Comparison of ENCODE assay signal across 27 mouse cellular contexts in the genomic region with DNA sequence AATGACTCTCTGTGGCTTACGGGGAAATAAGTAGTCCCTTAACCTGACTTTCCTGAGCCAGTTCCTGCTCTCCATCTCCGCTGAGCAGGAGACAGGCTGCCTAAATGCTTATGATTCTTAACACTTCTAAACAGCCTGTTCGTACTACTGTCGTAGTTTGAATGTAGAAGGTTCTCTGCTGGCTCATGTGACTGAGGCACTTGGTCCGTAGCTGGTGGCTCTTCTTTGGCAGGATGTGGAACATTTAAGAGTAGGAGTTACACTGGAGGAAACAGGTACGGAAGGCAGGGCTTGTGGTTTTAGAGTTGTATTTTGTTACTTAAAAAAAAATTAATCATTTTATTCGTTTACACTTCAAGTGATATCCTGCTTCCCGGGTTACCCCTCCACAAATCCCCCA.
DNase-seq lines count a peak whose midpoint lies in the region; ATAC-seq lines count a peak whose summit lies in the region.
"Had no signal": no experiment of that assay in that cellular context is flagged by ENCODE, and none has a peak within 500 bp of the region (broad histone marks: within the 10 kb centered on the region; RNA-seq: fewer than 3 reads in every experiment).

No protein-coding gene starts in this region.

- no peaks in the 10 kb centered on the region for H3K36me3 ChIP-seq in embryonic facial prominence, embryonic 14.5 days (ENCODE audit: control insufficient read depth, insufficient read depth, low read length)
- no peaks in the 10 kb centered on the region for H3K36me3 ChIP-seq in limb, embryonic 15.5 days
- no peaks in the 10 kb centered on the region for H3K36me3 ChIP-seq in midbrain, embryonic 16.5 days (ENCODE audit: control insufficient read depth, insufficient read depth, low read length)
- H3K36me3 ChIP-seq: embryonic facial prominence, embryonic 15.5 days; heart, embryonic 13.5 days; hindbrain, embryonic 12.5 days; neural tube, embryonic 13.5 days; stomach, embryonic 15.5 days had no signal

- no peak overlapping the region for H3K9ac ChIP-seq in embryonic facial prominence, embryonic 14.5 days (ENCODE audit: low read depth, low read length)
- H3K9ac ChIP-seq in limb, embryonic 15.5 days = no peak overlapping the region
- no peak overlapping the region for H3K9ac ChIP-seq in midbrain, embryonic 16.5 days (ENCODE audit: low read depth, low read length)
- H3K9ac ChIP-seq: embryonic facial prominence, embryonic 15.5 days; heart, embryonic 13.5 days; hindbrain, embryonic 12.5 days; liver, embryonic 14.5 days; lung, embryonic 14.5 days; neural tube, embryonic 13.5 days; stomach, embryonic 15.5 days had no signal

- H3K27me3 ChIP-seq in embryonic facial prominence, embryonic 14.5 days (replicated peaks; ENCODE audit: control insufficient read depth, insufficient read depth, low read length) = no peaks in the 10 kb centered on the region
- H3K27me3 ChIP-seq in limb, embryonic 15.5 days = no peaks in the 10 kb centered on the region
- no peaks in the 10 kb centered on the region for H3K27me3 ChIP-seq in midbrain, embryonic 16.5 days (ENCODE audit: control insufficient read depth, insufficient read depth, low read depth, low read length)
- H3K27me3 ChIP-seq: neural tube, embryonic 13.5 days; stomach, embryonic 15.5 days had no signal

- H3K4me1 ChIP-seq in embryonic facial prominence, embryonic 14.5 days (ENCODE audit: control insufficient read depth, insufficient read depth, low read length) = peaks cover 9% of the 10 kb centered on the region; the same call in 1 of the 2 replicates
- peaks cover 12% of the 10 kb centered on the region for H3K4me1 ChIP-seq in limb, embryonic 15.5 days
- no peaks in the 10 kb centered on the region for H3K4me1 ChIP-seq in midbrain, embryonic 16.5 days (ENCODE audit: control insufficient read depth, insufficient read depth, low read length)
- H3K4me1 ChIP-seq: heart, embryonic 13.5 days; hindbrain, embryonic 12.5 days; megakaryocyte, embryonic 14.5 days; neural tube, embryonic 13.5 days; stomach, embryonic 15.5 days had no signal

- H3K27ac ChIP-seq in embryonic facial prominence, embryonic 14.5 days (replicated peaks; ENCODE audit: low read depth, low read length) = 0 out of 2 replicates have a peak overlapping the region, but pooled peaks have one; percentile 39
- no peak overlapping the region for H3K27ac ChIP-seq in limb, embryonic 15.5 days
- no peak overlapping the region for H3K27ac ChIP-seq in midbrain, embryonic 16.5 days (ENCODE audit: low read length)
- H3K27ac ChIP-seq: embryonic facial prominence, embryonic 15.5 days; heart, adult 2 months; heart, embryonic 13.5 days; hindbrain, embryonic 12.5 days; liver, embryonic 14.5 days; neural tube, embryonic 13.5 days; stomach, embryonic 15.5 days had no signal

- no peaks in the 10 kb centered on the region for H3K9me3 ChIP-seq in embryonic facial prominence, embryonic 14.5 days (ENCODE audit: control insufficient read depth, low read length)
- no peaks in the 10 kb centered on the region for H3K9me3 ChIP-seq in limb, embryonic 15.5 days
- no peaks in the 10 kb centered on the region for H3K9me3 ChIP-seq in midbrain, embryonic 16.5 days (replicated peaks; ENCODE audit: control insufficient read depth, low read length, poor library complexity, severe bottlenecking)
- H3K9me3 ChIP-seq: embryonic facial prominence, embryonic 15.5 days; heart, embryonic 13.5 days; hindbrain, embryonic 12.5 days; megakaryocyte, embryonic 14.5 days; neural tube, embryonic 13.5 days; stomach, embryonic 15.5 days had no signal

- no peak overlapping the region for H3K4me3 ChIP-seq in embryonic facial prominence, embryonic 14.5 days (ENCODE audit: low read depth, low read length)
- no peak overlapping the region for H3K4me3 ChIP-seq in limb, embryonic 15.5 days
- no peak overlapping the region for H3K4me3 ChIP-seq in midbrain, embryonic 16.5 days (ENCODE audit: low read depth, low read length)
- H3K4me3 ChIP-seq: embryonic facial prominence, embryonic 15.5 days; heart, adult 2 months; heart, embryonic 13.5 days; hindbrain, embryonic 12.5 days; megakaryocyte, embryonic 14.5 days; neural tube, embryonic 13.5 days; stomach, embryonic 15.5 days had no signal

- peak; percentile 12 for DNase-seq in CD4-positive helper T cell, adult 2 months (ENCODE audit: low read depth, low spot score)
- peak; percentile 2 for DNase-seq in T-cell, adult 2 months (ENCODE audit: low spot score)
- no peak for DNase-seq in embryonic facial prominence, embryonic 14.5 days (ENCODE audit: low spot score)
- no peak for DNase-seq in adrenal gland, postnatal 14 days
- DNase-seq in left cerebral cortex, adult 11 months (ENCODE audit: low spot score) = no peak
- DNase-seq: cerebellum, adult 18-20 months; heart, adult 2 months; heart, postnatal 14 days; kidney, adult 2 months; kidney, postnatal 10 days; left cerebral cortex, postnatal 4 days; lung, embryonic 14.5 days; lung, postnatal 36 days; midbrain, embryonic 14.5 days; retina, postnatal 1 day; right cerebral cortex, postnatal 4 days; thymus, postnatal 25 days had no signal

- peak; percentile 35; the same call in 1 of the 2 replicates for ATAC-seq in embryonic facial prominence, embryonic 14.5 days (ENCODE audit: low read depth)
- ATAC-seq in limb, embryonic 15.5 days (ENCODE audit: insufficient number of reproducible peaks, low FRiP score, low TSS enrichment, low read depth) = no peak
- ATAC-seq in midbrain, embryonic 16.5 days = no peak
- ATAC-seq: forebrain, embryonic 14.5 days had no signal

- WGBS in embryonic facial prominence, embryonic 14.5 days = 33% methylated on average over 8 of the region's 8 CpGs
- 24% methylated on average over 8 of the region's 8 CpGs for WGBS in limb, embryonic 15.5 days
- whole genome bisulfite sequencing in midbrain, embryonic 16.5 days = 83% methylated on average over 8 of the region's 8 CpGs

- 0 out of 2 replicates have a peak overlapping the region, but pooled peaks have one; percentile 12 for H3K4me2 ChIP-seq in embryonic facial prominence, embryonic 14.5 days (ENCODE audit: low read depth, low read length)
- 0 out of 2 replicates have a peak overlapping the region, but pooled peaks have one; percentile 1 for H3K4me2 ChIP-seq in limb, embryonic 15.5 days
- H3K4me2 ChIP-seq in midbrain, embryonic 16.5 days (ENCODE audit: low read length) = no peak overlapping the region
- H3K4me2 ChIP-seq: heart, embryonic 13.5 days; hindbrain, embryonic 12.5 days; lung, embryonic 14.5 days; neural tube, embryonic 13.5 days; stomach, embryonic 15.5 days had no signal

Comparison
In these comparisons a context has a peak if more than half of its experiments do, and no peak if none do; other contexts are left out.
1. DNase-seq: peak in CD4-positive helper T cell, adult 2 months (single experiment) and T-cell, adult 2 months (single experiment); none in embryonic facial prominence, embryonic 14.5 days (single experiment), adrenal gland, postnatal 14 days (single experiment) and left cerebral cortex, adult 11 months (single experiment).